Mouse (Mus musculus) layer of hippocampus, adult 8-10 months (tissue): ENCODE results near the gene Olfr411. TPM values are rescaled to one million over a fixed set of nuclear protein-coding genes. Genes with fewer than 3 reads are reported as not detected.

Source experiments
- DNase-seq, 2 experiments: peaks; one replicate each; pipeline ENCODE4 v3.0.0; 2022; ENCODE audit warnings: low spot score in 2 of 2
- total RNA-seq, 4 experiments: library from RNA; stranded (reverse); gene quantifications; 2 replicates each; pipeline ENCODE4 v1.2.4; 2022

The Olfr411 gene
- not detected for total RNA-seq

DNA sequence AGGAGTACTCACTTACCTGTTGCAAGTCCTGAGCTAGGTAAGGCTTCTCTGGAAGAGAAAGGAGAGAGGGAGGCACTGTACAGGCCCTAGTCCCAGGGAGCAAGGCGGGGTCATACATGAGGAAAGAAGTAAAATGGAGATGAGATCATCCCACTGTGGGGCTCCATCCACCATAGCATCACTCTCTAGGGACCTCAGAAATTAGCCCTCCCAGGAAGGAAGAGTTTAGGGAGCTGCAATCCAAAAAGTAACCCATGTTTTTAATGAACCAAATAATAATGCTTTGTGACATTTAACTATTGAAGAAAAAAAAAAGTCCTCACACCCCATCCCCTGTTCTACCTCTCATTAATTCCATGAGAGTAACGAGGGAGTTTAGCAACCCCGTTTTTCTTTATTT is at the start of gene Olfr411:
Gene Olfr411, minus strand, starts transcription at position 101 of the 400 bp plus-strand sequence.
- DNase-seq = no peak

DNA sequence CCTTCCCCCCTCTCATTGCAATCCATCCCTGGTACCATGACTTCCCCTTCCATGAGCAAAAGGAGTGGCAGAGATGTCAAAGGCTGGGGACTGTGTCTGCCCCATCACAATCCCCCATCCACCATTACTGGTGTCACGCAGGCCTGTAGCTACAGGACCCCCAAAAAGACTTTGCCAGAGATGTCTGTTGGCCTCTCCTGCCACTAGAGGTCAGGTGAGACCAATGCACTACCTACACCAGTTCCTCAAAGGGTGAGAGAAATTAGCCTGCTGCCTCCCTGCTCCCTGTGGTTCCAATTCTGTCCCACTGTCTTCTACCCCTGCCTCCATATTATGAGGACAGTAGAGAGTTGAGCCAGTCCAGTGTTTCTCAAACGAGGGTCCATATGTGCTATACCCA is 49.7 kb upstream of the Olfr411 start:
- no peak for DNase-seq

DNA sequence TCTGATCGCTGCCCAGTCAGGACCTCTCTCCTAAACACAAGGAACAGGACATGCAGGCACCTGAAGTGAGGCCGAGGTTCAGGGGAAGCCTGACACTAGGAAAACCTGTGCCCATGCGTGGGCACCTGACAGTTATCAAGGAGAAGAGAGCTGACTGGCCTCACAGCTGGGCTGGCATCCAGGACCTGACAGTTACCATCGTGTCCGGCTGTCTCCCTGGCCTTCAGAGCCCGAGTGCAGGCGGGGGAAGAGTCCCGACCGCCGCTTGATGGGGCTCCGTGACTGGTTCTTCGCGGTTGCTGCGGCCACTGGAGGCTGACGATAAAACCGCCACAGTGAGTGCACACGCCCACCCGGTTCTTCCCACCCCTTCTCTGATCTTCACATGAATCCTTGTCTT is 43.1 kb upstream of the Olfr411 start:
- DNase-seq = no peak

DNA sequence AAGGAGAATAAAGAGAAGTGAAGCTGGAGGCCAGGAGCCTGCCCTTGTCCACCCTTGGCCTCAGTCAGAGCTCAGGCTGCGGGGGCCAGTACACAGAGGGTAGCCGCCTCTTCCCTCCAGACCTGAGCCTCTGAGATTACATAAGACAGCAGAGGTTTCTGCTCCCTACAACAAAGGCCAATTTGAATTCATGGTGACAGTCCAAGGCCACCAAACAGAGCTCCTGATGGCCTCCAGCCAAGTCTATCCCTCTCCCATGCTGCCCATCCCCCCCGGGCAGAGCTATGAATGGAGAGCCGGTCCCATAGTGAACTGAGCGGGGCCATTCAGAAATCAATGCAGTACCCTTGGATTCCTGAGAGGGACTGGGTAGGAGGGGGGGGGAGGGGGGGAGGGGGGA is 41.0 kb upstream of the Olfr411 start:
- DNase-seq = no peak

DNA sequence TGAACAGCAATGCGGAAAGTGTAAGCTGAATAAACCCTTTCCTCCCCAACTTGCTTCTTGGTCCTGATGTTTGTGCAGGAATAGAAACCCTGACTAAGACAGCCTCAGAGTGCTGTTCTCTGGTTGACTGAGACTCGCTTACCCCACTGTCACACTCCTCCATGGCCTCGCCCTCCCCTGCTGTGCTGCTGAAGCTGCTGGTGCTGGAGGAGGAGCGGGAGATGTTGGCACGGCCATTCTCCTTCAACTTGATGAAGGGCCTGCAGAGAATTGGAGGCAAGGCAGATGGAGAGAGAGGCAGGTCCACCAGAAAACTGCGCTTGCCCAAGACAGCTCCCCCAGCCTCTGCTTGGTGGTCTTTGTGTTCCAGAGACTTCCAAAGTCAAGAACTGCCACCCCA is 40.5 kb upstream of the Olfr411 start:
- no peak for DNase-seq

- DNase-seq = no peak
These were observed 39.4 kb upstream of the Olfr411 start for GRCm38 (mm10) chr11:74391899-74392298.

- no peak for DNase-seq
These were observed 34.8 kb upstream of the Olfr411 start for GRCm38 (mm10) chr11:74387203-74387602.

GRCm38 (mm10) chr11:74385674-74386073 is 33.2 kb upstream of the Olfr411 start:
- DNase-seq = no peak

DNA sequence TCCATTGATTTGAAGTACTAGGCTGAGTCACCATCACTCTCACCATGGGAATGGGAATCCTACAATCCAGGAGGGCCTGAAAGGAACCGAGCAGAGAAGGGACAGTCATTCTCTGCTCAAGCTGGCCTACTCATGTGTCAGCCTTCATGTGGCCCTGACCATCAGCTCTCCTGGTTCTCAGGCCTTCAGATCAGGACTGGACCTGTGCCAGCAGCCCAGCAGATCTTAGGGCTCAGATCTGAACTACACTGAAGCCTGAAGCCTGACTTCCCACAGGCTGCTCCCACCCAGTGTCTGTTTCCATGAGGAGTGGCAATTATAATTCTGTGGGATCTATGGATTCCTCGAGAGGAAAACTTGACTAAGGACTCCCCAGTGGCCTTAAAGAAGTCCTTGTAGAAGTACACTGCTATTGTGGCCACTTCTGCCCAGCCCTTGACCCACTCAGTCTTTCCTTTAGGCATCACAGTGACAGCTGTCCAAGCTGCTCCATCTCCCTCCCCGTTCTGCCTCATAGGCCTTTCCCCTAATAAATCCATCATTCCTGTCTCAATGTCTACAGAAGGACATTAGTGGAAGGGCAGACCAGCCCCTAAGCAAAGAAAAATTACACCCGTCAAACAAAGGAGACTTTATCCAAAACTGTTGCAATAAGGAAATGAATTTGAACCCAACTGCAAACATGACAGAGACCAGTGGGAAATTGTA is 26.9 kb upstream of the Olfr411 start:
- DNase-seq = no peak

- DNase-seq = peak in 1 of 2 experiments; percentile 67
These were observed 24.4 kb upstream of the Olfr411 start for GRCm38 (mm10) chr11:74376847-74377246.

DNA sequence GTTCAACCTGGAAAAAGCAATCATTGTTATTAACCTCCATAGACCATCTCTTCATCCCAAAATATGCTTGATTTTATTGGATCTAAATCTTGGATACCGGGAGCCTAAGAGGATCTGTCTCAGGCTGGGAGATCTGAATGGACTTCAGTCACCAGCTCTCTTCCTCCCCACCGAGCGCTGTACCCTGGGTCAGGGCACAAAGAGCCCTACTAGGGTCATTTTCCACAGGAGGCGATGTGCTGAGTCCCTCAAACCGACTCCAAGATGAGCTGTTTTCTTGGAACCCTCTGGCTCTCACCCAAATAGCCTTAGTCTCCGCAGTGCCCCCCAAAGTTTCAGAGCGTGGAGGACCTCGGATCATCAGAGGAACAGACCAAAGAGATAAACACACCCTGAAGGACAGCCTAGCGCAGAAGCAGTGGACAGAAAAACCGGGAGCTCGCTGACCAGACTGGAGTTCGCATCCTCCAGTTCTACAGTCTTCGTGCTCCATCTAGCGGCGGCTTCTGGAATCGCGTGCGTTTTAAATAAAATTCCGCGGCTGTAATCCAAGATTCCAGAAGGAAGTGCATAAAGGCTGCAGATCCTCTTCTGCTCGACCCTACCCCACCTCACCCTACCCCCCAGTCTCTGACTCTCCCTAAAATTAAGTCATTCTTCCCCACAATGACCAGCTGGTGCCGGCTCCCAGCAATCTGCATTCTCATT is 19.1 kb upstream of the Olfr411 start:
- peak in 1 of 2 experiments; percentile 83 for DNase-seq

GRCm38 (mm10) chr11:74361769-74362168 is 9.3 kb upstream of the Olfr411 start, which contains the start of gene Olfr412:
Gene Olfr412, plus strand, starts transcription at chr11:74362069.
- no peak for DNase-seq

DNA sequence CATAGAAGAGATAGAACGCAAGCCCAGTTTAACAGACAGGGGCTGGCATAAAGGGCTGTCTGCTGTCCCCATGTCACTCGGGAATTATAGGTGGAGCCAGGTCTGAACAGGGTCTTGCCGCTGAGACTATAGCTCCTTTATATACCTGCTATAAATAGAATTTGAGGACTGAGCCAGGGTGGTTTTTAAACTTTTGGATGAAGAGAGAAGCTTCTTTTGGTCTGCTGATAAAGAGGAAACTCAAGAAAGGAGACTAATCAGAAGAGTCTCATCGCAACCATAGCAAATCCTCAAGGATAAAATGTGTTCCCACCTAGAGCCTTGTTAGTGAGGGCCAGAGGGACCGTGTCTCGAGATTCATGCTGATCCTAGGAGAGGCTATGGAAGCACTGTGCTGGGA is 14.5 kb downstream of the Olfr411 start, which contains the start of gene Olfr410:
Gene Olfr410, minus strand, starts transcription at position 101 of the 400 bp plus-strand sequence.
- DNase-seq = no peak

DNA sequence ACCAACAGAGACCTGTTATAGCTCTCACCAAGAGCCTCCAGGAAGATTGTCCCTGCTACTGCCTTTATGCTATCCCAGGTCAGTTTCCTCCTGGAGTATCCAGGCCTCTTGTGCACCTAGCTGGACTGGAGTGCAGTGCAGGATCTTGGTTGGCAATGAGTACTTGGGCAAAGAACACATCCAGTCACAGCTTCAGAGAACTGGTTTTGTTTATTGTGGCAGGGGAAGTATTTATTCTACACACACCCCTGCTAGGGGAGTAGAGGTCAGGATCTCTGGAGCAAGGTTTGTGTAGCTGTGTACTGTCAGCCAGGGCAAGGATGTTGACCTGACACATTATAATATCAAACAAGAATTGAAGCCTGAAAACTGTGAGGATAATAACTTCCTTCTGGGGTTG is 23.7 kb downstream of the Olfr411 start:
- DNase-seq = no peak

GRCm38 (mm10) chr11:74326044-74326443 is 26.4 kb downstream of the Olfr411 start:
- DNase-seq = no peak

Other genes starting within 250 kb of the Olfr411 start
- gene Olfr401, start 238.9 kb downstream of the Olfr411 start, total RNA-seq = not detected
- gene Olfr402, start 199.1 kb downstream of the Olfr411 start, total RNA-seq = not detected
- not detected for gene Olfr403, start 166.4 kb downstream of the Olfr411 start, total RNA-seq
- not detected for gene Olfr43, start 141.3 kb downstream of the Olfr411 start, total RNA-seq
- gene Olfr406, start 92.8 kb downstream of the Olfr411 start, total RNA-seq = not detected
- not detected for gene Olfr59, start 68.9 kb downstream of the Olfr411 start, total RNA-seq
- gene Olfr410, start 14.6 kb downstream of the Olfr411 start, total RNA-seq = not detected
- not detected for gene Olfr412, start 9.4 kb upstream of the Olfr411 start, total RNA-seq